Mouse (Mus musculus) forebrain, embryonic 16.5 days (tissue): ENCODE data around the gene Wipf3. TPM values are rescaled to one million over a fixed set of nuclear protein-coding genes. Genes with fewer than 3 reads are reported as not detected.
A peak's percentile ranks its signal among the peaks of the same experiment; 100 is the strongest.

Experiments
- ATAC-seq: fragments of 200-750 bp; cut with Nextera tagmentation; 2 replicates; pipeline ENCODE4 v1.8.0; 2017; ENCODE audit warnings: mild to moderate bottlenecking, moderate library complexity
- H3K27ac ChIP-seq: fragments of 300-500 bp; sonication (generic); 2 replicates; pipeline ENCODE4 v1.5.1; 2014; ENCODE audit warnings: low read length, control low read depth
- H3K27me3 ChIP-seq: fragments of 300-500 bp; sonication (generic); replicated peaks from 2 replicates; pipeline ENCODE4 v1.6.1; 2014; ENCODE audit warnings: low read length; ENCODE audit not compliant: control insufficient read depth, insufficient read depth
- H3K36me3 ChIP-seq: fragments of 300-500 bp; sonication (generic); 2 replicates; pipeline ENCODE4 v1.6.1; 2014; ENCODE audit not compliant: control insufficient read depth, insufficient read depth
- H3K4me1 ChIP-seq: fragments of 300-500 bp; sonication (generic); replicated peaks from 2 replicates; pipeline ENCODE4 v1.6.1; 2014; ENCODE audit warnings: low read length; ENCODE audit not compliant: control insufficient read depth, insufficient read depth
- H3K4me2 ChIP-seq: fragments of 300-500 bp; sonication (generic); 2 replicates; pipeline ENCODE4 v1.6.1; 2014; ENCODE audit warnings: mild to moderate bottlenecking, low read length, control low read depth
- H3K4me3 ChIP-seq: fragments of 300-500 bp; sonication (generic); replicated peaks from 2 replicates; pipeline ENCODE4 v1.5.1; 2014; ENCODE audit warnings: mild to moderate bottlenecking, low read length, control low read depth
- H3K9ac ChIP-seq: fragments of 300-500 bp; sonication (generic); replicated peaks from 2 replicates; pipeline ENCODE4 v1.6.1; 2014; ENCODE audit warnings: low read depth, low read length, control low read depth
- H3K9me3 ChIP-seq: fragments of 300-500 bp; sonication (generic); 2 replicates; pipeline ENCODE4 v1.6.1; 2016; ENCODE audit warnings: low read length; ENCODE audit not compliant: control insufficient read depth
- WGBS: fragments of 180-500 bp; shearing (Covaris S2); extraction: QIAGEN DNeasy Blood & Tissue Kit; methylation state at CpG from one replicate; pipeline ENCODE4 v1.1.7; 2014; 5-methylcytosine and 5-hydroxymethylcytosine counted together
- polyA plus RNA-seq: library from polyadenylated mRNA; unstranded; fragments of >200 nt; fragmentation: Nextera tagmentation; extraction: Ambion mirVana; gene quantifications from 2 replicates; pipeline ENCODE4 v1.2.1, GENCODE M21; 2015

Wipf3 gene
- 3.9 and 5.5 TPM in 2 replicates for polyA plus RNA-seq

GRCm38 (mm10) chr6:54429447-54430194 is at the start of gene Wipf3:
Wipf3 (plus strand) TSS chr6:54429603.
- under 1% methylated on average over 69 of the region's 71 CpGs for WGBS
- no peaks in the 10 kb centered on the region for H3K27me3 ChIP-seq
- H3K4me2 ChIP-seq: peak within 1 kb of the TSS; percentile 86
- H3K27ac ChIP-seq: no peak within 1 kb of the TSS
- H3K9me3 ChIP-seq: no peaks in the 10 kb centered on the region
- peak within 1 kb of the TSS; percentile 66 for H3K4me3 ChIP-seq
- no peaks in the 10 kb centered on the region for H3K36me3 ChIP-seq
- peaks cover 29% of the 10 kb centered on the region for H3K4me1 ChIP-seq
- H3K9ac ChIP-seq: peak within 1 kb of the TSS; percentile 82
- ATAC-seq: peak; percentile 78

DNA sequence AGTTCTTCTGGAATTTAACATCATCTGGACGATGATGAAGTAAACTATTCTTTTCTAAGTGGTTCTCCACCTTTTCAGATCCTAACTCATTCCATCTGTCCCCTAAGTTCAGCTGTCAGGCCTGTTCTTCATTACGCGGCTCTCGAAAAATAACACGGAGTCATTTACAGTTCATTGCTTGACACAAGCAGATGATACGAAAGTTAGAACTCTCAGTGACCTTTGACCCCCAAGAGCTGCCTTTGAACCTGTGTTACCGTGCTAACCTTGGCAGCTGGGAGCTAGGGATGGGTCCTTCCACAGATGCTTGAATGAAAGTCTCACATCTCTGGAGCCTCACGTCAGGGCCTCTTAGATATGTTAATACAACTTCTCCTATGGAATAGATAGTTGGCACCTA is 46.8 kb upstream of the Wipf3 start:
- Histone ChIP-seq H3K4me1 (peaks cover 5% of the 10 kb centered on the region; the same call in 1 of the 2 replicates), H3K36me3 (no peaks in the 10 kb centered on the region), H3K27me3 (no peaks in the 10 kb centered on the region), H3K27ac (no peak overlapping the region), H3K9me3 (no peaks in the 10 kb centered on the region), H3K4me2 (no peak overlapping the region), H3K9ac (no peak overlapping the region), H3K4me3 (no peak overlapping the region)
- ATAC-seq: no peak
- 78% methylated on average over 8 of the region's 8 CpGs for WGBS

DNA sequence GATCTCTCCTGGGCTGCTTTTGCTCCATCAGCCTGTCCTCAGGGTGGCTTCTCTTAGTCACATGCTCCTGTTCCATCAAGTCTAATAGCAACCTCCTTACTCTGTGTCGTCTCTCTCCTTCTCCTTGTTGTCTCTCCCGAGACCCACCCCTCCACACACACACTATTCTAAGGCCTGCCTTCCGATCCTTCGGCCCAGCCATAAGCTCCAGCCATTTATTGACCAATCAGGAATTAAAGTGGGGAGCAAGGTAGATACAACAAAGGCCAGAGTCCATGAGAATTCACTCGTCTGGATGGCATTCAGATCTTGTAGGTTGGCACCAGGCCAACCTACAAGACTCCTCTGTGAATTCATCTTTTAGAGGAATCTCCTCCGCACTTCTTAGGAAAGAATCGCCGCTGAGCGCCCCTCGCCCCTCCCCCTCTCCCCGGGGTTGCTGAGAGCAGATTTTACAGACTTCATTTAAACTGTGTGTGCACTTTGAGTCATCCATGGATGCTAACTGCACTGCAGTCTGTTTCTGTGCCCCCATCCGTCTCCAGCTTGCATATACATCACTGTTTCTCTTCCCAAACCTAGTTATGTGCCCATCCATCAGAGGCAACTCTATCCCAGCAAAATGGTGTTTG is 45.4 kb upstream of the Wipf3 start:
- Histone ChIP-seq H3K9ac (no peak overlapping the region), H3K36me3 (no peaks in the 10 kb centered on the region), H3K4me2 (no peak overlapping the region), H3K4me1 (peaks cover 5% of the 10 kb centered on the region; the same call in 1 of the 2 replicates), H3K9me3 (no peaks in the 10 kb centered on the region), H3K27ac (no peak overlapping the region), H3K27me3 (no peaks in the 10 kb centered on the region), H3K4me3 (no peak overlapping the region)
- no peak for ATAC-seq
- WGBS: 34% methylated on average over 12 of the region's 12 CpGs

DNA sequence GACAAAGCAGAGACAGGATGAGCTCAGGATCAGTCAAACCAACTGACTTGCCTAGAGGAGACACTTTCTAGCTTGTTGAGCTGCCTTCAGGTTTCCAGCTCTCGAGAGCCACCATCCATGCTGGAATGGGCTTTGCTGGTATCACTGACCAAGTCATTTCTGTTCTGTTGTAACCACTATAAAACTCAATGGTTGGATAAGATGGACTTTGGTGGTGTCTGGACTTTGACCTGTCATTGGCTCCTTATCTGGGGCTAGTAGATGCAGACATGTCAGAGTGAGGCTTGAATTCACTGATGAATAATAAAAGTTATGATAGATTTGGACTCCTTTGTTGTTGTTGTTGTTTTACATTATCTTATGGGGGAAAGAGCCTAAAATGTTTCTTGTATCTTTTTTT is 44.6 kb upstream of the Wipf3 start:
- ATAC-seq: no peak
- Histone ChIP-seq H3K27me3 (no peaks in the 10 kb centered on the region), H3K36me3 (no peaks in the 10 kb centered on the region), H3K9ac (no peak overlapping the region), H3K27ac (no peak overlapping the region), H3K4me2 (no peak overlapping the region), H3K9me3 (no peaks in the 10 kb centered on the region), H3K4me1 (peaks cover 5% of the 10 kb centered on the region; the same call in 1 of the 2 replicates), H3K4me3 (no peak overlapping the region)
- 95% methylated on average over 1 of the region's 1 CpGs for WGBS

DNA sequence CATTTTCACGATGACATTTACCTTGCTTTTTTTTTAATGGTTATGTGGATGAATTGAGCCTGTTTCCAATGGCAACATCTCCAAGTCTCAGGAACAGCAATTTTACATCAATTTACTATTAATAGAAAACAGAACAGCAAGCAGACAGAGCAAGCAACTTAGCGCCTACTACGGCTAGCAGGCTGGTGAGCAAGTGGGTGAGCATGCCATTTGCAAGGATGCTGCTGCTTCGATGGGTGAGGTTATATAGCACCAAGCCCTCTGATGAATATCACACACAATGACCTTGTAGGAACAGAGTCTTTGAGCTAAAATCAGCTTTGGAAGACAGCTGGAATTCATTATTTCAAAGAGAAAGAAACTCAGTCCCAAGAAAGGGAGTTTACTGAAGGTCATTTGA is 43.0 kb upstream of the Wipf3 start:
- Histone ChIP-seq H3K9me3 (no peaks in the 10 kb centered on the region), H3K4me1 (peaks cover 5% of the 10 kb centered on the region; the same call in 1 of the 2 replicates), H3K4me2 (no peak overlapping the region), H3K4me3 (no peak overlapping the region), H3K27me3 (no peaks in the 10 kb centered on the region), H3K9ac (no peak overlapping the region), H3K36me3 (no peaks in the 10 kb centered on the region), H3K27ac (peak overlapping the region; percentile 63; the same call in 1 of the 2 replicates)
- 0 out of 2 replicates have a peak, but pooled peaks have one; percentile 45 for ATAC-seq
- 75% methylated on average over 4 of the region's 4 CpGs for WGBS

DNA sequence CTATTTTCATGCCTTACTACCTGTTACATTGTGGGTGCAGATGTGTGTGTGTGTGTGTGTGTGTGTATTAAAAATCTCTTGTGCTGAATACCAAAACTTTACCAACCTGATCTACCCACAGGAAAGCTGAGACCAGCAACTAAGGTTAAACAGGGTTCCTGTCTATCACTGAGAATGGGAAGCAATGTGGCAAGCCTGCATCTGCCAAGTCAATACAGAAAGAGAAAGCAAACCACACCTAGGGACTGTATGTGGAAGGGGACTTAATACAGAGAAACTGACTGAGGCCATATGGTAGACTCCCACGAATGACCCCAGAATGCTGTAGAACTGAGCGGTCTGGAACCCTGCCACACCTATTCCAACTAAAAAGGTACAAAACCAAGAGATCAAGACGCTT is 42.4 kb upstream of the Wipf3 start:
- Histone ChIP-seq H3K9ac (no peak overlapping the region), H3K4me3 (no peak overlapping the region), H3K27me3 (no peaks in the 10 kb centered on the region), H3K9me3 (no peaks in the 10 kb centered on the region), H3K4me1 (peaks cover 6% of the 10 kb centered on the region; the same call in 1 of the 2 replicates), H3K36me3 (no peaks in the 10 kb centered on the region), H3K27ac (no peak overlapping the region), H3K4me2 (no peak overlapping the region)
- no peak for ATAC-seq
- 93% methylated on average over 3 of the region's 3 CpGs for WGBS

GRCm38 (mm10) chr6:54387751-54388150 is 41.7 kb upstream of the Wipf3 start:
- WGBS: 62% methylated on average over 5 of the region's 5 CpGs

GRCm38 (mm10) chr6:54388690-54389275 is 40.6 kb upstream of the Wipf3 start:
- Histone ChIP-seq H3K9ac (no peak overlapping the region), H3K4me2 (no peak overlapping the region), H3K27me3 (no peaks in the 10 kb centered on the region), H3K9me3 (no peaks in the 10 kb centered on the region), H3K27ac (no peak overlapping the region), H3K4me1 (peaks cover 8% of the 10 kb centered on the region; the same call in 1 of the 2 replicates), H3K4me3 (no peak overlapping the region), H3K36me3 (no peaks in the 10 kb centered on the region)
- no peak for ATAC-seq
- 81% methylated on average over 7 of the region's 7 CpGs for WGBS

More at GRCm38 (mm10) chr6:54387751-54388150, 41.7 kb upstream of the Wipf3 start:
- ATAC-seq: no peak
- H3K9me3 ChIP-seq: no peaks in the 10 kb centered on the region
- H3K4me1 ChIP-seq: peaks cover 9% of the 10 kb centered on the region; the same call in 1 of the 2 replicates
- H3K4me3 ChIP-seq: no peak overlapping the region
- H3K27me3 ChIP-seq: no peaks in the 10 kb centered on the region
- H3K36me3 ChIP-seq: no peaks in the 10 kb centered on the region
- no peak overlapping the region for H3K9ac ChIP-seq
- H3K27ac ChIP-seq: no peak overlapping the region
- H3K4me2 ChIP-seq: no peak overlapping the region

DNA sequence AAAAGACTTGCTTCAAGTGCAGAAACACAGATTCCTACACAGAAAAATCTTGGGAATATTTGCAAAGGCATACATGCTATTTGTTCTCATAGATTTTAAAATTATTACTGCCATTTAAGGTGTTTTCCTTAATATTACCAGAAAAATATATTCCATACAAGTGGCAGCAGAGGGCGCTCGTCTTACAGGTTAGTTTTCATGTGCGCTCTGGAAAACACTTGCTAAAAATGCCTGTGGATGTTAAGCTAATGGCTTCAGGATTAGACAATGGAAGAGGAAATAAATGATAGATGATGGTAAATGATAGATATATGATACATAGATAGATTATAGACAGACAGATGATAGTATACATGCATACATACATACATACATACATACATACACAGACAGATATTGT is 37.6 kb upstream of the Wipf3 start:
- Histone ChIP-seq H3K27me3 (no peaks in the 10 kb centered on the region), H3K27ac (no peak overlapping the region)

More for the DNA sequence above, 37.6 kb upstream of the Wipf3 start:
- H3K4me1 ChIP-seq: peaks cover 3% of the 10 kb centered on the region; the same call in 1 of the 2 replicates
- no peak overlapping the region for H3K4me3 ChIP-seq
- no peak overlapping the region for H3K9ac ChIP-seq
- no peak overlapping the region for H3K4me2 ChIP-seq
- no peaks in the 10 kb centered on the region for H3K36me3 ChIP-seq
- 2% methylated on average over 3 of the region's 3 CpGs for WGBS
- peak; percentile 72 for ATAC-seq
- H3K9me3 ChIP-seq: no peaks in the 10 kb centered on the region
